Mouse (Mus musculus) MEL (cell line): ENCODE measurements at regions not wholly inside any gene's neighbourhood (a gene's known extent, or its start where the extent isn't known, plus 50 kb on each side); places are given as distances from the start of the nearest gene placed in this dataset.

Experiments used
- DNase-seq: peaks from one replicate; pipeline ENCODE4 v3.0.0; 2011; ENCODE audit warnings: low read depth, low spot score
- H3K27ac ChIP-seq: 2 replicates; pipeline ENCODE4 v1.5.1; 2012; ENCODE audit warnings: low read depth, mild to moderate bottlenecking, control low read depth, low read length, moderate library complexity; ENCODE audit not compliant: control insufficient read depth
- H3K27me3 ChIP-seq, 2 experiments: fragments of 150-350 bp in 1 of 2; sonication (generic) in 1 of 2; 2 replicates each; pipeline ENCODE4 v1.6.1; 2012; ENCODE audit warnings: low read length in 2 of 2, mild to moderate bottlenecking in 2 of 2, improper control_type of control experiment in 1 of 2, moderate library complexity in 1 of 2; ENCODE audit not compliant: insufficient read depth in 2 of 2, control insufficient read depth in 1 of 2
- H3K36me3 ChIP-seq, 2 experiments: 2 replicates each; pipeline ENCODE4 v1.6.1; 2012 to 2014; ENCODE audit warnings: low read length in 2 of 2, improper control_type of control experiment in 1 of 2, inconsistent platforms in 1 of 2, mild to moderate bottlenecking in 1 of 2; ENCODE audit not compliant: insufficient read depth in 2 of 2, control insufficient read depth in 1 of 2
- H3K4me1 ChIP-seq, 2 experiments: fragments of 150-350 bp in 1 of 2; sonication (generic) in 1 of 2; 2 replicates each; pipeline ENCODE4 v1.6.1; 2012; ENCODE audit warnings: low read length in 2 of 2, improper control_type of control experiment in 1 of 2, mild to moderate bottlenecking in 1 of 2; ENCODE audit not compliant: insufficient read depth in 2 of 2, control insufficient read depth in 1 of 2
- H3K4me3 ChIP-seq, 2 experiments: fragments of 150-350 bp in 1 of 2; sonication (generic) in 1 of 2; 2 replicates each; pipeline ENCODE4 v1.5.1; 2012; ENCODE audit warnings: low read depth in 2 of 2, low read length in 2 of 2, mild to moderate bottlenecking in 2 of 2, moderate library complexity in 2 of 2, control low read depth in 1 of 2, improper control_type of control experiment in 1 of 2; ENCODE audit not compliant: control insufficient read depth in 1 of 2, insufficient read depth in 1 of 2
- H3K79me2 ChIP-seq: 2 replicates; pipeline ENCODE4 v1.6.1; 2012; ENCODE audit warnings: mild to moderate bottlenecking, low read length, moderate library complexity; ENCODE audit not compliant: control insufficient read depth, poor library complexity, insufficient read depth
- H3K9ac ChIP-seq: 2 replicates; pipeline ENCODE4 v1.6.1; 2012; ENCODE audit warnings: low read depth, mild to moderate bottlenecking, control low read depth, low read length, moderate library complexity; ENCODE audit not compliant: control insufficient read depth, poor library complexity, severe bottlenecking
- H3K9me3 ChIP-seq: fragments of 150-350 bp; sonication (generic); replicated peaks from 2 replicates; pipeline ENCODE4 v1.6.1; 2012; ENCODE audit warnings: mild to moderate bottlenecking, low read length, improper control_type of control experiment, moderate library complexity; ENCODE audit not compliant: insufficient read depth
- BHLHE40 ChIP-seq: IDR thresholded peaks from 2 replicates; pipeline ENCODE4 v1.6.1; 2012; ENCODE audit warnings: low read depth, mild to moderate bottlenecking, inconsistent platforms, low read length, improper control_type of control experiment, borderline replicate concordance
- CHD1 ChIP-seq: IDR thresholded peaks from 2 replicates; pipeline ENCODE4 v1.6.1; 2012; ENCODE audit warnings: low read depth, mild to moderate bottlenecking, inconsistent platforms, low read length, improper control_type of control experiment
- CHD2 ChIP-seq: IDR thresholded peaks from 2 replicates; pipeline ENCODE4 v1.6.1; 2011; ENCODE audit warnings: low read length, improper control_type of control experiment
- CTCF ChIP-seq, 3 experiments: IDR thresholded peaks in 2 of 3; conservative IDR thresholded peaks in 1 of 3; 2 replicates each; pipeline ENCODE4 v1.5.1; 2011 to 2012; ENCODE audit warnings: low read length in 3 of 3, low read depth in 2 of 3, mild to moderate bottlenecking in 2 of 3, improper control_type of control experiment in 1 of 3, inconsistent platforms in 1 of 3, mixed read lengths in 1 of 3, moderate library complexity in 1 of 3; ENCODE audit not compliant: control insufficient read depth in 1 of 3, insufficient read depth in 1 of 3, poor library complexity in 1 of 3, severe bottlenecking in 1 of 3
- E2F4 ChIP-seq: IDR thresholded peaks from 2 replicates; pipeline ENCODE4 v1.6.1; 2011; ENCODE audit warnings: low read depth, low read length, improper control_type of control experiment, borderline replicate concordance
- ELF1 ChIP-seq: IDR thresholded peaks from 2 replicates; pipeline ENCODE4 v1.6.1; 2014; ENCODE audit warnings: low read depth, mild to moderate bottlenecking, inconsistent platforms, low read length, improper control_type of control experiment, moderate library complexity
- EP300 ChIP-seq, 2 experiments: IDR thresholded peaks; 2 replicates each; pipeline ENCODE4 v1.6.1; 2011; ENCODE audit warnings: improper control_type of control experiment in 2 of 2, low read length in 2 of 2, low read depth in 1 of 2, mild to moderate bottlenecking in 1 of 2
- ETS1 ChIP-seq: IDR thresholded peaks from 2 replicates; pipeline ENCODE4 v1.6.1; 2012; ENCODE audit warnings: low read depth, mild to moderate bottlenecking, inconsistent platforms, low read length, improper control_type of control experiment, moderate library complexity
- GABPA ChIP-seq: IDR thresholded peaks from 2 replicates; pipeline ENCODE4 v1.6.1; 2012; ENCODE audit warnings: low read depth, mild to moderate bottlenecking, inconsistent platforms, low read length, improper control_type of control experiment, moderate library complexity
- HCFC1 ChIP-seq: IDR thresholded peaks from 2 replicates; pipeline ENCODE4 v1.6.1; 2012; ENCODE audit warnings: low read depth, mild to moderate bottlenecking, inconsistent platforms, low read length, improper control_type of control experiment, moderate library complexity
- JUND ChIP-seq: IDR thresholded peaks from 2 replicates; pipeline ENCODE4 v1.6.1; 2011; ENCODE audit warnings: low read depth, mild to moderate bottlenecking, improper control_type of control experiment, low read length
- KAT2A ChIP-seq: conservative IDR thresholded peaks from 2 replicates; pipeline ENCODE4 v1.6.1; 2012; ENCODE audit warnings: low read depth, low read length, improper control_type of control experiment, inconsistent platforms
- MAX ChIP-seq: IDR thresholded peaks from 2 replicates; pipeline ENCODE4 v1.6.1; 2011; ENCODE audit warnings: low read length, improper control_type of control experiment
- MAZ ChIP-seq: IDR thresholded peaks from 2 replicates; pipeline ENCODE4 v1.6.1; 2012; ENCODE audit warnings: low read depth, mild to moderate bottlenecking, inconsistent platforms, low read length, improper control_type of control experiment
- MYB ChIP-seq: IDR thresholded peaks from 2 replicates; pipeline ENCODE4 v1.6.1; 2011; ENCODE audit warnings: mild to moderate bottlenecking, low read depth, low read length, improper control_type of control experiment
- MYC ChIP-seq: IDR thresholded peaks from 2 replicates; pipeline ENCODE4 v1.6.1; 2011; ENCODE audit warnings: low read depth, mild to moderate bottlenecking, low read length, improper control_type of control experiment, moderate library complexity
- NRF1 ChIP-seq: IDR thresholded peaks from 2 replicates; pipeline ENCODE4 v1.6.1; 2014; ENCODE audit warnings: low read depth, mild to moderate bottlenecking, inconsistent platforms, low read length, improper control_type of control experiment, moderate library complexity; ENCODE audit not compliant: poor library complexity, insufficient read depth, severe bottlenecking
- POLR2A ChIP-seq, 2 experiments: IDR thresholded peaks; 2 replicates each; pipeline ENCODE4 v1.6.1; 2011 to 2012; ENCODE audit warnings: low read length in 2 of 2, mild to moderate bottlenecking in 2 of 2, control low read depth in 1 of 2, improper control_type of control experiment in 1 of 2, low read depth in 1 of 2, moderate library complexity in 1 of 2; ENCODE audit not compliant: control insufficient read depth in 1 of 2, insufficient read depth in 1 of 2, poor library complexity in 1 of 2
- POLR2AphosphoS2 ChIP-seq: IDR thresholded peaks from 2 replicates; pipeline ENCODE4 v1.6.1; 2011; ENCODE audit warnings: low read length, improper control_type of control experiment
- POLR2AphosphoS5 ChIP-seq: IDR thresholded peaks from 2 replicates; pipeline ENCODE4 v1.6.1; 2012; ENCODE audit warnings: low read depth, borderline replicate concordance, mild to moderate bottlenecking, inconsistent platforms, low read length, moderate library complexity, mixed read lengths
- RCOR1 ChIP-seq: IDR thresholded peaks from 2 replicates; pipeline ENCODE4 v1.6.1; 2012; ENCODE audit warnings: low read depth, mild to moderate bottlenecking, inconsistent platforms, low read length, improper control_type of control experiment
- SIN3A ChIP-seq: IDR thresholded peaks from 2 replicates; pipeline ENCODE4 v1.6.1; 2012; ENCODE audit warnings: low read length, improper control_type of control experiment, inconsistent platforms
- TCF12 ChIP-seq: IDR thresholded peaks from 2 replicates; pipeline ENCODE4 v1.6.1; 2014; ENCODE audit warnings: low read depth, mild to moderate bottlenecking, inconsistent platforms, low read length, improper control_type of control experiment, moderate library complexity
- USF1 ChIP-seq: IDR thresholded peaks from 2 replicates; pipeline ENCODE4 v1.6.1; 2014; ENCODE audit warnings: low read depth, mild to moderate bottlenecking, inconsistent platforms, low read length, improper control_type of control experiment, moderate library complexity
- USF2 ChIP-seq, 2 experiments: IDR thresholded peaks; 2 replicates each; pipeline ENCODE4 v1.6.1; 2011 to 2012; ENCODE audit warnings: improper control_type of control experiment in 2 of 2, low read length in 2 of 2, borderline replicate concordance in 1 of 2, inconsistent platforms in 1 of 2, low read depth in 1 of 2, mild to moderate bottlenecking in 1 of 2; ENCODE audit not compliant: insufficient read depth in 1 of 2
- ZC3H11A ChIP-seq: IDR thresholded peaks from 2 replicates; pipeline ENCODE4 v1.6.1; 2012; ENCODE audit warnings: low read depth, mild to moderate bottlenecking, inconsistent platforms, low read length, improper control_type of control experiment
- ZKSCAN1 ChIP-seq: IDR thresholded peaks from 2 replicates; pipeline ENCODE4 v1.6.1; 2012; ENCODE audit warnings: low read depth, mild to moderate bottlenecking, inconsistent platforms, low read length, improper control_type of control experiment, moderate library complexity
- ZNF384 ChIP-seq: IDR thresholded peaks from 2 replicates; pipeline ENCODE4 v1.6.1; 2012; ENCODE audit warnings: low read depth, mild to moderate bottlenecking, inconsistent platforms, low read length, improper control_type of control experiment

DNA sequence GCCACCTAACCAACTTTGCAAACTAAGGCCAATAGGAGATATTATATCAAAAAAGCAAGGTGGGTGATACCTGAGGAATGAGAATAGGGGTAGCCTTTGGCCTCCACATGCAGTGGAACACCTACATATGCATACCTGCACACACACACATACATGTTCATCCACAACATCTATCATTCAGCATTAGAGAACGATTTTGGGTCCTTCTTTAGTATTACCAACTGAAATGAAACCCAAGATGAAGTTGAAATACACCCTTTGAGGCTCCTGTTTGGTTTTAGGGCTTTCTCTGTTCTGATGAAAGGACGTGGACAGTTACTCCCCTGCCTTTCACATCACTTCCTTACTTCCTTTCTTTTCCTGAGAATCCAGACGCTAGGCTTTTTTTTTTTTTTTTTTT lies 180.9 kb downstream of the Pax3 start:
- TF ChIP-seq POLR2AphosphoS2 (no peak), USF2 (IDR thresholded peaks at IDR 0.05; ENCODE audit: borderline replicate concordance in 1 of 2, insufficient read depth in 1 of 2, low read depth in 1 of 2, low read length in 2 of 2) (no peak), KAT2A (no peak), RCOR1 (no peak), MYB (no peak), POLR2A (IDR thresholded peaks at IDR 0.05; ENCODE audit: control insufficient read depth in 1 of 2, insufficient read depth in 1 of 2, low read depth in 1 of 2, low read length in 2 of 2, poor library complexity in 1 of 2) (no peak), POLR2AphosphoS5 (no peak), E2F4 (no peak), BHLHE40 (no peak), EP300 (IDR thresholded peaks at IDR 0.05; ENCODE audit: low read depth in 1 of 2, low read length in 2 of 2) (no peak), CHD1 (no peak), TCF12 (no peak), USF1 (no peak), ZKSCAN1 (no peak)
- H3K9me3 ChIP-seq, result no peaks in the 10 kb centered on the region
- H3K36me3 ChIP-seq, result no peaks in the 10 kb centered on the region

DNA sequence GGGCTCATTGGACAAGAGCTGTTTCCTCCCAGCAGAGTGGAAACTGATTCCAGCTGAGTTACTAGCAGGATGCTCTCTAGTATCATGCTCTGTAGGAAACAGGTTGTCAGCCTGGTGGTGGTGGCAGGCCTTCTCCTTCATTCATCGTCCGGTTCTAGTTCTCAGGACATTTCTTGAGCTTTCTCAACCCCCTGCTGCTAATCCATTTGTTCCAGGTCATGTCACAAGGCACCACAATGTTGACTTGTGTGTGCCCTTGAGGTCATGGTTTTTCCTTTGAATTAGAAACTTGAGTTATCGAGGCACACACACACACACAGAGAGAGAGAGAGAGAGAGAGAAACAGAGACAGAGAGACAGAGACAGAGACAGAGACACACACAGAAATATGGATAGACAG lies 183.5 kb downstream of the Pax3 start:
- no peaks in the 10 kb centered on the region for H3K79me2 ChIP-seq
- H3K27me3 ChIP-seq, result no peaks in the 10 kb centered on the region
- no peak overlapping the region for H3K4me3 ChIP-seq
- no peak overlapping the region for H3K27ac ChIP-seq
- H3K9me3 ChIP-seq, result no peaks in the 10 kb centered on the region
- no peaks in the 10 kb centered on the region for H3K4me1 ChIP-seq
- DNase-seq, result no peak
- H3K9ac ChIP-seq, result no peak overlapping the region
- no peak for TF ChIP-seq MAZ
- TF ChIP-seq NRF1, result no peak
- TF ChIP-seq JUND, result no peak
- TF ChIP-seq MYC, result no peak
- TF ChIP-seq ETS1, result no peak
- no peak for TF ChIP-seq HCFC1
- no peak for TF ChIP-seq POLR2AphosphoS2
- no peak for TF ChIP-seq POLR2A (IDR thresholded peaks at IDR 0.05; ENCODE audit: control insufficient read depth in 1 of 2, insufficient read depth in 1 of 2, low read depth in 1 of 2, low read length in 2 of 2, poor library complexity in 1 of 2)
- no peak for TF ChIP-seq BHLHE40
- no peak for TF ChIP-seq CHD2
- no peak for TF ChIP-seq EP300 (IDR thresholded peaks at IDR 0.05; ENCODE audit: low read depth in 1 of 2, low read length in 2 of 2)
- TF ChIP-seq KAT2A, result no peak
- TF ChIP-seq SIN3A, result no peak
- no peak for TF ChIP-seq ELF1
- TF ChIP-seq ZC3H11A, result no peak
- TF ChIP-seq GABPA, result no peak
- TF ChIP-seq CTCF (IDR thresholded peaks at IDR 0.05 in 2 of 3, conservative IDR thresholded peaks at IDR 0.05 in 1 of 3; ENCODE audit: control insufficient read depth in 1 of 3, insufficient read depth in 1 of 3, low read depth in 2 of 3, low read length in 3 of 3, poor library complexity in 1 of 3, severe bottlenecking in 1 of 3), result no peak
- no peak for TF ChIP-seq MAX
- no peak for TF ChIP-seq ZNF384
- TF ChIP-seq RCOR1, result no peak
- TF ChIP-seq, all 39 proteins: peak for 0
- H3K36me3 ChIP-seq, result no peaks in the 10 kb centered on the region

More for the DNA sequence above, 180.9 kb downstream of the Pax3 start:
- H3K4me3 ChIP-seq, result no peak overlapping the region
- H3K27ac ChIP-seq, result no peak overlapping the region
- no peaks in the 10 kb centered on the region for H3K27me3 ChIP-seq
- H3K9ac ChIP-seq, result no peak overlapping the region
- H3K79me2 ChIP-seq, result no peaks in the 10 kb centered on the region
- H3K4me1 ChIP-seq, result no peaks in the 10 kb centered on the region
- DNase-seq, result no peak
